Mouse (Mus musculus) C2C12 (cell line): ENCODE results near the gene Sdk2.

ENCODE experiments used
- CTCF ChIP-seq: IDR thresholded peaks from one replicate; pipeline ENCODE4 v1.5.1; 2011; ENCODE audit not compliant: control insufficient read depth, insufficient read depth, insufficient read length
- MYOD1 ChIP-seq: IDR thresholded peaks from one replicate; pipeline ENCODE4 v1.6.1; 2011; ENCODE audit warnings: low read depth; ENCODE audit not compliant: control insufficient read depth, insufficient read length
- USF1 ChIP-seq: IDR thresholded peaks from one replicate; pipeline ENCODE4 v1.6.1; 2011; ENCODE audit warnings: low read depth, mild to moderate bottlenecking, control low read depth, moderate library complexity

GRCm38 (mm10) chr11:114056351-114056750, 10.5 kb downstream of the Sdk2 start:
- TF ChIP-seq MYOD1: no peak
- no peak for TF ChIP-seq CTCF
- TF ChIP-seq USF1: no peak
